Mouse (Mus musculus): ENCODE results near the gene Ager.

Ager gene

GRCm38 (mm10) chr17:34597566-34598095 is at the start of gene Ager:
TSS of gene Ager (plus strand) at chr17:34597862.
- DNase-seq (ENCODE audit: low spot score in 2 of 2) = no peak

- no peak for DNase-seq (ENCODE audit: low spot score in 2 of 2)
Measured at GRCm38 (mm10) chr17:34549156-34549555, 48.5 kb upstream of the Ager start.

GRCm38 (mm10) chr17:34549843-34550242 is 47.8 kb upstream of the Ager start:
- no peak for DNase-seq (ENCODE audit: low spot score in 2 of 2)

- DNase-seq (ENCODE audit: low spot score in 2 of 2) = peak; percentile 59 to 78
Measured at GRCm38 (mm10) chr17:34555483-34555882, 42.2 kb upstream of the Ager start.

- no peak for DNase-seq (ENCODE audit: low spot score in 2 of 2)
Measured at GRCm38 (mm10) chr17:34556406-34556805, 41.3 kb upstream of the Ager start.

- no peak for DNase-seq (ENCODE audit: low spot score in 2 of 2)
Measured at GRCm38 (mm10) chr17:34557411-34557810, 40.3 kb upstream of the Ager start.

GRCm38 (mm10) chr17:34559116-34559515 is 38.5 kb upstream of the Ager start:
- DNase-seq (ENCODE audit: low spot score in 2 of 2) = no peak

- no peak for DNase-seq (ENCODE audit: low spot score in 2 of 2)
Measured at GRCm38 (mm10) chr17:34559895-34560294, 37.8 kb upstream of the Ager start.

GRCm38 (mm10) chr17:34560438-34560837 is 37.2 kb upstream of the Ager start:
- no peak for DNase-seq (ENCODE audit: low spot score in 2 of 2)

- DNase-seq (ENCODE audit: low spot score in 2 of 2) = no peak
Measured at GRCm38 (mm10) chr17:34561200-34561599, 36.5 kb upstream of the Ager start.

GRCm38 (mm10) chr17:34562595-34562994 is 35.1 kb upstream of the Ager start:
- DNase-seq (ENCODE audit: low spot score in 2 of 2) = no peak

GRCm38 (mm10) chr17:34563354-34563753 is 34.3 kb upstream of the Ager start:
- no peak for DNase-seq (ENCODE audit: low spot score in 2 of 2)

GRCm38 (mm10) chr17:34564003-34564421 is 33.6 kb upstream of the Ager start, which contains the start of gene Notch4:
TSS of gene Notch4 (plus strand) at chr17:34564268.
- no peak for DNase-seq (ENCODE audit: low spot score in 2 of 2)

GRCm38 (mm10) chr17:34564796-34565195 is 32.9 kb upstream of the Ager start:
- DNase-seq (ENCODE audit: low spot score in 2 of 2) = no peak

GRCm38 (mm10) chr17:34567311-34567710 is 30.4 kb upstream of the Ager start:
- no peak for DNase-seq (ENCODE audit: low spot score in 2 of 2)

- DNase-seq (ENCODE audit: low spot score in 2 of 2) = no peak
Measured at GRCm38 (mm10) chr17:34568421-34568820, 29.2 kb upstream of the Ager start.

GRCm38 (mm10) chr17:34569919-34570318 is 27.7 kb upstream of the Ager start:
- DNase-seq (ENCODE audit: low spot score in 2 of 2) = no peak

GRCm38 (mm10) chr17:34571875-34572274 is 25.8 kb upstream of the Ager start:
- DNase-seq (ENCODE audit: low spot score in 2 of 2) = no peak

GRCm38 (mm10) chr17:34572361-34572760 is 25.3 kb upstream of the Ager start:
- DNase-seq (ENCODE audit: low spot score in 2 of 2) = no peak

- no peak for DNase-seq (ENCODE audit: low spot score in 2 of 2)
Measured at GRCm38 (mm10) chr17:34576577-34576976, 21.1 kb upstream of the Ager start.

GRCm38 (mm10) chr17:34578070-34578469 is 19.6 kb upstream of the Ager start:
- no peak for DNase-seq (ENCODE audit: low spot score in 2 of 2)

- DNase-seq (ENCODE audit: low spot score in 2 of 2) = no peak
Measured at GRCm38 (mm10) chr17:34582528-34582927, 15.1 kb upstream of the Ager start.

- DNase-seq (ENCODE audit: low spot score in 2 of 2) = no peak
Measured at GRCm38 (mm10) chr17:34583397-34583796, 14.3 kb upstream of the Ager start.

- no peak for DNase-seq (ENCODE audit: low spot score in 2 of 2)
Measured at GRCm38 (mm10) chr17:34583819-34584218, 13.8 kb upstream of the Ager start.

Measured in spleen, postnatal 14 days (tissue).